Mouse (Mus musculus): ENCODE data around the gene Rab26.

The Rab26 gene

GRCm38 (mm10) chr17:24507806-24508460 is 26.1 kb downstream of the Rab26 start:
- DNase-seq (ENCODE audit: low spot score) = no peak

DNA sequence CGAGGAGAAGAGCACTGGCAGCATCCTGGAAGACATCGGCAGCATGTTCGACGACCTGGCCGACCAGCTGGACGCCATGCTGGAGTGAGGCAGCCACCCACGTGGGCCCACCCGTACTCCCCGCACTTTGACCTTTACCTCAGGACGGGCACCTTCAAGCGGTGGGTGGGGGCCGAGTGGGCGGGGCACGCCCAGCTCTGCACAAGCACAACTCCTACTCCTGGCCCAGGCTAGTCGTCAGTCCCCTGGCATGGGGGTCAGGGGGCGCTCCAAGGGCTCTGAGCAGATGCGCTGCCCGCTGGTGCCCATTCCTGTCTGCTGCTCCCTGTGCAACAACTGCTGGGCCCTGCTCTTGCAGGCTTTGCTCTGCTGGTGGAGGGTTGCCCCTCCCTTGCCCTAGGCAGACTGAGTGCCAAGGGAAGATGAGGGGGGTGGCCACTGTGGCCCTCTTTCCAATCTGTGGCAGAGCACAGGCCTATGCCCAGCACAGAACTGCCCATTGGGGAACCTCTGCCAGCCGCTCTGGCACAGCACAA is 26.8 kb downstream of the Rab26 start:
- DNase-seq (ENCODE audit: low spot score) = no peak

DNA sequence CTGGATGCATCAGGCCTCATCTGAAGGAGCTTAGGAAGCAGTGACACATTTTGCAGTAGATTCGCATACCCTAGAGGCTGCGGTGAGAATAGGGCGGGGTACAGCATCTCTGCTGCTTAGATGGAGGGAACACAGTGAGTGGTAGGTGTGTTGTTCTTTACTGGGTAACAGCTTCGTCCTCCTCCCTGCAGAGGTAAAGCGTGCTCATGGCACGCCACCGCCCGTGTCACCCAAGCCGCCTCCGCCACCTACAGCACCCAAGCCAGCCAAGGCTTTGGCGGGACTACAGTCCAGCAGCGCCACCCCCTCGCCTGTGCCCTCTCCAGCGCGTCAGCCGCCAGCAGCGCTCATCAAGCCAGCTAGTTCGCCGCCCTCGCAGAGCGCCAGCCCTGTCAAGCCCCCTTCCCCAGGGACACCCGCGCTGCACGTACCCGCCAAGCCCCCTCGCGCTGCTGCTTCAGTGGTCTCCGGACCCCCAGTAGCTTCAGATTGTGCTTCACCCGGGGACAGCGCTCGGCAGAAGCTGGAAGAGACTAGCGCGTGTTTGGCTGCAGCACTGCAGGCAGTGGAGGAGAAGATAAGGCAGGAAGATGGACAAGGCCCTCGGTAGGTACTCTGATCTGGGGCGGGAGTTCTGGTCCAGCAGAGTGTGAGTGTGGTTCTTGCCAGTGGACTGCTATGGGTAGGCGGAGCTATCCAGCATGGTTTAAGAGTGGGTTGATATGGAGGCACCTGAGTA is 27.5 kb downstream of the Rab26 start:
- peak; percentile 20 for DNase-seq (ENCODE audit: low spot score)

GRCm38 (mm10) chr17:24505286-24505955 is 28.6 kb downstream of the Rab26 start:
- no peak for DNase-seq (ENCODE audit: low spot score)

DNA sequence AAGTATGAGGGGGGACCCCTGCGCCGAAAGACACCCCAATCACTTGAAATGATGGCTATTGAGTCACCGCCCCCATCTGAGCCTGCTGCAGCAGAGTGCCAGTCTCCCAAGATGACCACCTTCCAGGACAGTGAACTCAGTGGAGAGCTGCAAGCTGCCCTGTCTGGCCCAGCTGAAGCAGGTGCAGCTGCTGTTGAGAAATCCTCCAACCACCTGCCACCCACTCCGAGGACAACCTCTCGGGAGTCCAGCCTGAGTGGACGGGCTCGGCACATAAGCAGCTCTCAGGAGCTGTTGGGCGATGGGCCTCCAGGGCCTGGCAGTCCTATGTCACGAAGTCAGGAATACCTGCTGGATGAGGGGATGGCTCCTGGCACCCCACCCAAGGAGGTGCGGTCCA is 29.9 kb downstream of the Rab26 start:
- no peak for DNase-seq (ENCODE audit: low spot score)

DNA sequence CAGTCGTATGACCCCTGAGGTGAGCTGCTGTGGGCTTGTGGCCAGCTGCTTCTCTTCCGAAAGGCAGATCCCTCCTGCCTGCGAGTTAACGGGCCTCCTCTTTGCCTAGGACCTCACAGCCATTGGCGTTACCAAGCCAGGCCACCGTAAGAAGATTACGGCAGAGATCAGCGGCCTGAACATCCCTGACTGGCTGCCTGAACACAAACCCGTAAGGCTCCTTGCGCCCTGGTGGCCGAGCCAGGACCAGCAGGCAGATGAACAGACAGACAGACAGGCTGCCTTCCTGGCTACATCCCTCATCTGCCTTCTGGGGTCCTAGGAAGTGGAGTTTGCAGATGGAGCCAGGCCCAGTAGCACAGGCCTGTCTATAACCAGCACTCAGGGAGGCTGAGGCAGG is 31.8 kb downstream of the Rab26 start:
- no peak for DNase-seq (ENCODE audit: low spot score)

GRCm38 (mm10) chr17:24496026-24496425 is 38.0 kb downstream of the Rab26 start:
- DNase-seq (ENCODE audit: low spot score) = no peak

- no peak for DNase-seq (ENCODE audit: low spot score)
Observed at GRCm38 (mm10) chr17:24495443-24495842, 38.6 kb downstream of the Rab26 start.

- DNase-seq (ENCODE audit: low spot score) = peak; percentile 81
Observed at GRCm38 (mm10) chr17:24494627-24495335, 39.2 kb downstream of the Rab26 start.

DNA sequence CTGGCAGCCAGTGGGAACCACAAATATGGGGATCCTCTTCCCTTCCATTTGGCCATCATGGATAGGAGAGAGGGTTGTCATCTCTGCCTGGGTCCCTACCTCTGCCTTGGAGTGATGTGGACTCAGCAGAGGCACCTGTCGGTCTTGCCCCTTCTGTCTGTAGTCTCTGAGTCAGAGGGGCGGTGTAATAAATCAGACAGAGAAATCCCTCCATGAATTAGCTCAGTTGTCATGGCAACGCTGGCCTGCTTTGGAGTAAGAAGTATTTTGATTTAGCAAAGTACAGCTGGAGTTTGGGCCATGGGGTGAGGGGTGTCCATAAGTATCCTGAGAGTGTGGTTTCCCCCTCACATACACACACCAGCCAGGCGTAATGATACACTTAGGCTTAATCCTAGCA is 43.6 kb downstream of the Rab26 start:
- peak; percentile 37 for DNase-seq (ENCODE audit: low spot score)

GRCm38 (mm10) chr17:24489265-24490030 is 44.6 kb downstream of the Rab26 start:
- DNase-seq (ENCODE audit: low spot score) = peak; percentile 38

DNA sequence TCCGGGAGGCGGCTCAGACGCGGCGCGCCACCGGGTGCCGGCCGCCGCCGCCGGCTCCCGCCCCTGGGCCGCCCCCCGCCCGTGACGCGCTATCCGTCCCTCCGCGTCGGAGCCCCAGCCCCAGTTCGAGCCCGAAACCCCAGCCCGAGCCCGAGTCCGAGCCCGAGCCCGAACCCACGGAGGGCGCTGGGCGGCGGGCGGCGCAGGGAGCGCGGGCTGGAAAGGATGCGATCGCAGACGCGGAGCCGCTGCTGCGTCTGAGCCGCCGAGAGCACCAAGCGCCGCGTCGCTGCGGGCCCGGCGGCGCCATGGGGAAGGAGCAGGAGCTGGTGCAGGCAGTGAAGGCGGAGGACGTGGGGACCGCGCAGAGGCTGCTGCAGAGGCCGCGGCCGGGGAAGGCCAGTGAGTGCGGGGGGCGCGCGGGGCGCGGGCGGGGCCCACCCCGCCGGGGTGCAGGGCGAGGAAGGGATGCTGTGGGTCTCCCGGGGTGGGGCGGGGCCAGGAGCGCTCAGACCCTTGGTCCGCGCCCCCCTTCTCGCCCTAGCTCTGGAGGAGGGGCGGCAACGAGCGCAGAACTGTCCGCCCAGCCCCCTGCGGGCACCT is 45.2 kb downstream of the Rab26 start:
- peak; percentile 58 for DNase-seq (ENCODE audit: low spot score)

DNA sequence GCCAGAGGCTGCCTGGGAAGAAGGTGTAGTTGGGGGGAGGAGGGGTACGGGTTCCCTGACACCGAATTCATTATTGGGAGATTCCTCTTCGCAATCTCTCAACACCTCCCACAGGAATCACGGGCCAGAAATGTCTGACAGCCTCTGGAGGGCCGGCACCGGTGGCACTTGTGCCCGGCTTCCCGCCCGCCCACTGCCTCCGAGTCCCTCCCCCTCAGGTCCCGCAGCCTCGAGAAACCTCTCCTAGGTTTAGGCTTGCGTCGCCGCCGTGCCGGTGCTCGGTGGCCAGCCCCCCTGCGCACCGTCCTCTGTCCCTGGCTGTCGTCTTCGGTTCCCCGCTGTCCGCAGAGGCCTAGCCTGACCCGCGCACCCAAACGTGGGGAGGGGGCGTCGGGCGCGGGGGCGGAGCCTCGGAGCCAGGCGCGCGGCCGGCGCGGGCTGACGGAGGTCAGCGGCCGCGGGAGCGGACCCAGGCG is 45.8 kb downstream of the Rab26 start, which contains the start of gene Caskin1:
Gene Caskin1, plus strand, starts transcription at position 416 of the 476 bp plus-strand sequence.
- DNase-seq (ENCODE audit: low spot score) = peak; percentile 57

DNA sequence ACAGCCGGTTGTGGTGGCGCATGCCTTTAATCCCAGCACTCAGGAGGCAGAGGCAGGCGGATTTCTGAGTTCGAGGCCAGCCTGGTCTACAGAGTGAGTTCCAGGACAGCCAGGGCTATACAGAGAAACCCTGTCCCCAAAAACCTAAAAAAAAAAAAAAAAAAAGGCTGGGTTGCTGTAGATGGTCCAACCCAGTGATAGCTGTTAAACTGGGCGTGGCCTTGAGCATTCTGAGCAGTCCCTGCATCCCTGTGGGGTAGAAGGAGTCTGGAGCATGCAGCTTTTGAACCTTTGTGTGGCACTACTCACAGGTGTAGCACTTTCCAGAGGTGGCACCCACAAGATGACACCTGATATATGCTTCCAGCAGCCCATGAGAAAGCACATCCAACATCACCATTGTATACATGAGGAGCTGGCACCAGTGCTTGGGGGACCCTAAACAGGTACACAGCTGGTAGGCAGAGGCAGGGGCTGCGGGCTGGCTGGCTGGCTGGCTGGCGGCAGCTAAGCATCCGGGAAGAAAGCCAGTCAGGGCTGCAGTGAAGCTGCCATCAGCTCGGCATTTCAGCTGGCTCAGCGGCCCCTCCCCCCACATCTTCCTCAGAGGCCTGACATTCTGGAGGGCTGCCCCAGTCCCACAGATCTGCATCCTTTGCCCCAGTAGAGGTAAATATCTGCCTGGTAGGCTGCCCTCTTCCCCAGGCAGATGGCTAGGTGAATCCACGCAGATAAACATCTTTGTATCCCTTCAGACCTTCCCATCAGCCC is 48.7 kb downstream of the Rab26 start:
- DNase-seq (ENCODE audit: low spot score) = no peak

DNA sequence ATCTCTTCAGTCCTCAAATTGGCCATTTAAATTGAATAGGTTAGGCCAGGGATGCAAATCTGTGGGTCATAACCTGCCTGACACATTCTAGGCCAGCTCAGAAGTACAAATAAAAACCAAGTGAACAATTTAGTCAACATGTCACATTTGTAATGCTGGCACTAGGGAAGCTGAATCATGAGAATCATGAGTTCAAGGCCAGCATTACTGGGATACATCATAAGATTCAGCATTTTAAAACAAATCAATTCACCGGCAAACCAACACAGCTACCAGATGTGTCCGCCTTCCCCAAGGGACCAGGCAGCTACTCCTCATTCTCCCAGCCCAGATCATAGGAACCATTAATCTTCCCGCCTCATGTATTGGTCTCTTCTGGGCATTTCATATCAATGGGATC is 50.5 kb downstream of the Rab26 start:
- no peak for DNase-seq (ENCODE audit: low spot score)

GRCm38 (mm10) chr17:24481027-24481815 is 52.8 kb downstream of the Rab26 start:
- no peak for DNase-seq (ENCODE audit: low spot score)

DNA sequence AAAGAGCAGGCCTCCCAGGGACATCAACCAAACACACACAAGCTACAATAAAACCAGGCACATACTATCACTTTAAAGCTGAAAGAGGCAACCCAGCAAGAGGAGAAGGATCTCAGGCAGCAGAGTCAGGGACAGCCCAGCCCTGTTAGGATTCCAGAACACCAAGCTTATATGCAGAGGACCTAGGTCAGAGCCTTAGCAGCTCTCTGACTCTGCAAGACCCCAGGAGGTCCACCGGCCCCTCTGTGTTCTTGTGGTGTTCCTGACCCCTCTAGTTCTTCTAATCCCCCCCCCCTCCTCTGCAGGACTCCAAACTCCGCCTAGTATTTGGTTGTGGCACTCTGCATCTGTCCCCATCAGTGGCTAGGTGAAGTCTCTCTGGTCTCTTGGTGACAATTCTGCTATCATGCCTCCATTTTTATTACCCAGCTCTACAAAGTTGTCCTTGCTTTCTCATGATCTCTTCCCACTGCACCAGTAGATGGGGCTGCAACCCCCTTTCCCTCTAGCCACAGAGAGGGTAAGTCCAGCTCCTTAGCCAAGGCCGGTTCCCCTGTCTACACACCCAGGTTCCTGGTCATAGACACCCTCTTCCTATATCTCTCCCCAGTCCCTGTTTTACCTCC is 53.7 kb downstream of the Rab26 start:
- no peak for DNase-seq (ENCODE audit: low spot score)

GRCm38 (mm10) chr17:24479431-24479830 is 54.6 kb downstream of the Rab26 start:
- DNase-seq (ENCODE audit: low spot score) = no peak
